Mouse (Mus musculus) brain, embryonic 14.5 days (tissue): ENCODE measurements around the gene Klre1. TPM values are rescaled to one million over a fixed set of nuclear protein-coding genes. Genes with fewer than 3 reads are reported as not detected.

Source experiments
- DNase-seq: peaks from one replicate; pipeline ENCODE4 v3.0.0-alpha.2; 2011; ENCODE audit warnings: low read depth
- CTCF ChIP-seq: fragments of 200-500 bp; IDR thresholded peaks from 2 replicates; pipeline ENCODE4 v1.5.1; 2012; ENCODE audit warnings: inconsistent platforms, mild to moderate bottlenecking, moderate library complexity, borderline replicate concordance; ENCODE audit not compliant: insufficient read depth, insufficient read length; ENCODE audit errors: extremely low read depth
- POLR2A ChIP-seq: fragments of 200-500 bp; IDR thresholded peaks from 2 replicates; pipeline ENCODE4 v1.6.1; 2012; ENCODE audit warnings: mild to moderate bottlenecking, inconsistent platforms, borderline replicate concordance; ENCODE audit not compliant: poor library complexity, insufficient read depth, insufficient read length, severe bottlenecking; ENCODE audit errors: extremely low read depth
- polyA plus RNA-seq: library from polyadenylated mRNA; depleted of rRNA; stranded (reverse); fragments of >200 nt; gene quantifications from 2 replicates; pipeline ENCODE4 v1.2.3, GENCODE M21; 2012

Gene Klre1
- polyA plus RNA-seq, 1 experiment = 0.11 TPM

DNA sequence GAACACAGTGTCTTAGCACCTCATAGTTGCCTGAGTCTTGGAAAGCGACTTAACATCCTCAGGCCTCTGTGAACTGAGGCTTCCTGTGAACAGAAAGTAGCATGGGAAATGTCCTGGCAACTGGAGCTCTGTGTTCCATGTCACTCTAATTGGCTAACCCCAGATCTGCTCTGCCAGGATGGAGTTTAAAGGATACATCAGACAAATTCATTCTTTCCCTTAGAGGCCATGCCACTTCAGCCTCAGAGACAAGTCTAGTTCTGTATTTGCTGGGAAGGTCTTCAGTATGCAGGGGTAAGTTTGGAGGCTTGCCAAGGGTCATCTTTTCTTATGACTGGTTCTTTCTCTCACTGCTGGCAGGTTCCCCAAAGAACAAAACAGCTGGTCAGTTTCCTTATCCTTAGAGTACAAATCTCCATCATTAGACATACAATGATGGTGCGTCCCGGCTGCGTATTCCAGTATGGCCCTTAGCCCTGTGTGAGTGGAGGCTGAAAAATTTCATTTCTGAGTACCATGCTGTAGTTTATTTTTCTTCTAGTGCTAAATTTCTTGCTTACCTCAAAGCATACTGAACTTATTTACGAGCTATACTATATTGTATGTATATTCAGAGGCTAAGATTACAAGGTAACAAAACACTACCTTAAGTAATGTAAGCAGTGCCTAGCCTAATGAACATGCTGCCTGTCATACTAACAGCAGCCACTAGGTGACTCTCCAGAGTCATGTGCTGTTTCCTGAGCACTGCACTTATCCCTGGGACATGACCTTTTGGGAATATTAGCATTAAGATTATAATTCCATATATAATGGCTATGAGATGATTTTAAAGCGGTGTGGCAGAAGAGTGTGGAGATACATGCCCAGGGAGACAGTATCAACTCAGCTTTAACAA is 33.7 kb upstream of the Klre1 start:
- DNase-seq = peak; percentile 83
- TF ChIP-seq CTCF (peak; percentile 80; the same call in 1 of the 2 replicates), POLR2A (no peak)

DNA sequence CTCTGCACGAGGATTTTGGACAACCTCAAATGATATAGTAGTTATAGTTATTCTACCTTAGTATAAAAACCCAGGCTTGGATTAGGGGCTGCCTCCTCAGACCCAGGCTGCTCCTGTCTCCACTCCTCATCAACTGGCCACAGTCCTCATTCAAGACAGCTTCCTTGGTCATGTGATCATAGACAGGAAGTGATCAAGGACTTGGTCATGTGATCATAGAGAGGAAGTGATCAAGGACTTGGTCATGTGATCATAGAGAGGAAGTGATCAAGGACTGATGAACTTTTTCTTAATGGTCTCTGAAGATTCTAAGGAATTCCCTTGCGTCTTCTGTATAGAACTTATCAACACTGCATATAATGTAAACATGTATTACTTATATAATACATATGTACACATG is 30.4 kb upstream of the Klre1 start:
- TF ChIP-seq POLR2A (no peak), CTCF (no peak)
- DNase-seq = no peak

DNA sequence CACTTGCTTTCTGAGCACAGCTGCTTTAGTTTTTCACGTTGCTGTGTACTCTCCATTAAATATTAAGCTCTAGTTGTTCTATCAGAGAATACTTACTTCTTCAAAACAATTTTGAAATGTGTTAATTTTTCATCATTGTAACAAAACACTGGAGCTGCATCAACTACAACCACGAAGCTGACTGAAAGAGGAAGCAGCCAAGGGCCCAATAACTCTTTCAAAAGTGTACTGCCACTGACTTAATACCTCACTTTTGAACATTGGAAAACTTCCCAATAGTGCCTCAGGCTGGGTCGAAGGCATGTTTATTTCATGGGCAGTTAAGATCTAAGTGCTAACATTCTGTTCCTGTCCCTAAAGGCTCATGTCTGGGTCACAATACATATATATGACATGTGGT is 29.7 kb upstream of the Klre1 start:
- TF ChIP-seq CTCF = no peak
- no peak for TF ChIP-seq POLR2A
- no peak for DNase-seq

DNA sequence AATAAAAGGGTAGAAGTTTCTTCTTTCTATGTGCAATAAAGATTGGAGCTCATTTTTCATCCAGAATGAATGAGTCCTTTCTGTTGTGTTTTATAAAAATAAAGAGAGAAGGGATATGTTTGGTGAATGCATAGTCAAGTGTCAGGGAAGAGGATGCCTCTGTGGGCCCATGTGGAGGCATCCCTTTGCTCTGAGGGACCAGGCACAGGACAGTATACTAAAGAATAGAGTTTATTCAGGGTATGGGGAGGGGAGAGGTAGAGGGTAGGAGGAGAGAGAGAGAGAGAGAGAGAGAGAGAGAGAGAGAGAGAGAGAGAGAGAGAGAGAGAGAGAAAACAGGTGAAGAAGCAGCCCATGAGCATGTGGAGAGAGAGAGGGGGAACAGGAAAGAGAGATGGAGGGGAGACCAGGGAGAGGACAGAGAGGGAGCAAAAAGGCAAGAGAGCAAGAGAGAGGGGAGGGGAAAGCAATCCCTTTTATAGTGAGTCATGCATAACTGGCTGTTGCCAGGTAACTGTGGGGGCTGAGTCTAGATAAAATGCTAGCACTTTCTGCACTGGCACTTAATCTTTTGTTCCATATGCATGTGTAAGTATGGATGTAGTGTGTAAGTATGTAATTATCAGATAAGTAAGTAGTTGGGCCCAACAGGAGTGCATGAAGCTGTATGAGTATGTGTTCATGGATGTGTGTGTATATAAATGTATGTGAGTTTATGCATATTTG is 20.2 kb upstream of the Klre1 start:
- peak; percentile 64 for DNase-seq
- TF ChIP-seq CTCF (no peak), POLR2A (no peak)

DNA sequence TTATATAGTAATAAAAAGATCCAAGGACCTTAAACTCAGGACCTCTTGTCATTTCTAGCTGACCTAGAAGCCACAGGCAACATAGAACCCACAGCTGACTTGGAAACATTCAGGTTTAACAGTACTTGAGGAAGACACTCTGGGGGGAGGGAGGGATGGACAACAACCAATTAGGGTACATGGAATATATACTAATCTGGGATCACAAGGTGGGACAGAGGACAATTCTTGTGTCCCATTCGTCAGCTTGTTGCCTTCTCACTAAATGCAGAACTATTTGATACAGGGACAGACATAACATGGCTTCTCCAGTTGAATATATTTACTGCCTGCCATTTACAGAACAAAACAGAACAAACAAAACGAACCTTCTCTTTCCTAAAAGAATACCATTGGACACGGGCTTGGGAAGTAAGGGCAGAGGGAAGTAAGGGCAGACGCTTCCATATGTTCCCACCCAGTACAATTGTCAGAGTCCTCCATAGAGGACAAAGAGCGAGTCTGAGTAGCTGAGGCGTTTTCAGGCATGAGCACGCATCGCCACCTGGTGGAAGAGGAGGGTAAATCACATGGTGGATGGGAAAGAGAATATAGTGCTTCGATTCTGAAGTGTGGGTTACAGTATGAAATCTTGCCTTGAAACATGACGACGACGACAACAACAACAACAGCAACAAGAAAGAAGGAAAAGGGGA is 18.6 kb upstream of the Klre1 start:
- TF ChIP-seq POLR2A = no peak
- peak; percentile 90 for TF ChIP-seq CTCF
- peak; percentile 87 for DNase-seq

DNA sequence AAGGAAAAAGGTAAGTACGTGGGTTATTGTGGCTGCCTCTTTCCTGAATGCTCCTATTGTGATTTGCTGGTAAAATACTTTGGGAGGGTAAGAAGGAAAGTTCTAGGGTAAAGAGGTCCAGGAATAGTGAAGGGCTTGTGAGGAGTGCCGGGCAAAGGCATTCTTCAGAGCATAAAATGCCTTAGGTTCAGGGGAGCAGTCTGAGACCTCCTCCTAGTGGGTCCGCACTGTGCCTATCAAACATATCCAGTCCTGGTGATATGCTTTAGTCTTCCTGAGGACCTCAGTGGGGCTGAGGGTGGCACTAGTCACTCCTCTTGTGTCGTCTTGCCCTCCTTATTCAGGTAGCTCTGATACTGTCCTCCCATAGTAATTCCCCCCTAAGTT is 18.1 kb upstream of the Klre1 start:
- TF ChIP-seq POLR2A (no peak), CTCF (no peak)
- DNase-seq = no peak

DNA sequence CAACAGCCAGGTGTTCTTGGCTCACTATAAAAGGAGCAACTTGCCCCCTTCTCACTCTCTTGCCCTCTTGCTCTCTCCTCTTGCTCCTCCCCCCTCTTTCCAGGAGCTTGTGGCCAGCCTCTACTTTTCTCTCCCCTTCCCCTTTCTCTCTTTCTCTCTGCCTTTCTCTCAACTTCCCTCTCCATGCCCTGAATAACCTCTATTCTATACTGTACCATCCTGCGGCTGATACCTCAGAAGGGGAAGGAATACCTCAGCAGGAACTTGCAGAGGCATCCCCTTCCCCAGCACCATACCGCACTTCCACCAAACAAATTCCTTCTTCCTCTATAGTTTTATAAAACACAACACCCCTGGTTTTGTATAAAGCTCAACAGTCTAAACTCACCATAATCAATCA is 12.4 kb upstream of the Klre1 start:
- no peak for DNase-seq
- no peak for TF ChIP-seq CTCF
- TF ChIP-seq POLR2A = no peak

DNA sequence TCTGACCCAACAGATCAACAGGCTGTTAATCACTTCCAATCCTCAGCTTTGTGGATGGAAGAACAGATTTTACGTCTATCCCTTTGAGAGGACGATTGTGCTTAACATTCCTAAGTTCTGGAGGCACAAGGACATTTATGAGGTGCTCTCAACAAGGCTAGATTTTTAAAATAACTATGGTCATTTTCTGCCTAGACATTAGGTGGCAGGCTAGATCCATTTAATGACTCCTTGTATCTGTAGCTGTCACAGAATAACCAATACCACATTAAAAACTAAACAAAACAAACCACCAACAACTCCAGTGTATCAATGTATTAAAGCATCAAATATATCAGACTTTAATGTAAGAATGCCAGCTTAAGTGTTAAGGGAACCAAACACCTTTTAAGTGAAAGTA is 2.4 kb upstream of the Klre1 start:
- TF ChIP-seq CTCF = no peak
- no peak for TF ChIP-seq POLR2A
- no peak for DNase-seq

DNA sequence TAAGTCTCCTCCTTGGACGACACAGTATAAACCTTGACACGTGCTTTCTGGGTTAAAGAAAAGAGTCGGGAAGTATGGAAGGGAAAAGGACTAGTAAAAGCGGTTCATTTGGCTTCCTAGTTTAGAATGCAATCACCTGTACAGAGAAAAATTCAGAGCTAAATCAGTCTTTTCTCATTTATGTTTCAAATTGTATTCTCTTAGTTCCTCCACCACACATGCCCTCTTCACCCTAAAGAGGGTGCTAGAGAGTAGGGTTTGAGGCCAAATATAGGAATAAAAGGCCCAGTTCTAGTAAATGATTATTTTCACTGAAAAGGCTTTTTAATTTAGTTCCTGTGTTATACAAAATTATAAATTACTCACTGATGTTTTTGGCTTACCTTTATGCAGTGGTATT is 3.6 kb downstream of the Klre1 start:
- TF ChIP-seq CTCF (no peak), POLR2A (no peak)
- DNase-seq = peak; percentile 4

DNA sequence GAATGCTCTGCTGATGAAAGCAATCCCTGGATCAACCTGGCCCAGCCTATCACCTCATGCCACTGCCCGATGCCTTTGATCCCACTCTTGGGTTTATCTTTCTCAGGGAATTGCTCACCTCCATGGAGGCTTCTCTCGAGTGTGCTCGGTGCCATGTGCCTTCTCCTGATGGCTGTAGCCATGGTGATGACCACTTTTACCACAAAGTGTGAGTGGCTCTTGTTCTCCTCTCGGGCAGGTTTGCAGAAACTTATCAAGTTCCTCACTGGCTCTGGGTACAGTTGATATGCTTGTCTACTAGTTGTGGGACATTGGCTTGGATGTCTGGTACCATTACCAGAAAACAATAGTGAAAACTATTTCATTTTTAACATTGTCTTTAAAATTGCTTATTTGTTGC is 4.2 kb downstream of the Klre1 start:
- DNase-seq = no peak
- TF ChIP-seq POLR2A = no peak
- TF ChIP-seq CTCF = no peak

DNA sequence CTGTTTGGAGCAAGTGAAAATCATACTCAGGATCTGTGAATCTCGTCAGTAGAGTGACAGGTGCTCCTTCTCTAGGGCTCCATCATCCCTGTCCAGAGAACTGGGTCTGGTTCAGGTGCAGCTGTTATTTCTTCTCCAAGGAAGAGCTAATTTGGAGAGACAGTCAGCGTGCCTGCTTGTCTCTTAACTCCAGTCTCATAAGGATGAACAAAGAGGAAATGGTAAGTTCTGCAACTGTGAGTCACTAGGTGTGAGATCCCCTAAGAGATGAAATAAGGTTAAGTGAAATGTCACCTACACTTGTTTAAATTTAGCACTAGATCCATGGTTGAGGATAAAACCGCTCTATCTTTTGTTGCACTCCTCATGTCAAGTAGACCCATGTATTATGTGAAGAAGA is 5.3 kb downstream of the Klre1 start:
- TF ChIP-seq POLR2A = no peak
- no peak for TF ChIP-seq CTCF

DNA sequence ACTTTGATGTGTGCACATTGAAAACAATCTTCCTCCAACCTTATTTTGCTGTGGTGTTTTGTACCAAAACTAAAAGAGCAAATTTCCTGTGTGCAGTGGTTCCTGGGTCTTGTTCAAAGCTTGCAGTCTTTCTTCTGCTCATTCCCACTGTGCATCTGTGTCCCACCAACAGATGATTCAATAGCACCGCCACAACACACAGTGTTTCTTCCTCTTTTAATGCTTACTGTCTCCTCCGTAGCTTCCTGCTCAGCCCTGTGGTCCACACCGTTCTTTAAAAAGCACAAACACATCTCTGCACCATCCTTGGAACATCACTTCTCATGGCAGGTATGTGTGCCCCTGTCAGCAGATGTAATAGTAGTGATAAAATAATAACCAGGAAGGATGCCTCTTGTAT is 13.8 kb downstream of the Klre1 start, which contains the start of gene Klrd1:
Gene Klrd1, plus strand, starts transcription at position 275 of the 400 bp plus-strand sequence.
- TF ChIP-seq CTCF = no peak
- no peak for TF ChIP-seq POLR2A
- DNase-seq = no peak

More for the DNA sequence above, 5.3 kb downstream of the Klre1 start:
- DNase-seq = no peak
